Mouse (Mus musculus) testis, adult 2 months (tissue): Measurements from ENCODE around the gene Dcdc2a.

Source experiments
- CTCF ChIP-seq: fragments of 200-500 bp; IDR thresholded peaks from 2 replicates; pipeline ENCODE4 v1.5.1; 2012; ENCODE audit warnings: low read depth, mild to moderate bottlenecking, inconsistent platforms, low read length, moderate library complexity; ENCODE audit not compliant: control insufficient read depth, insufficient read depth, insufficient replicate concordance
- POLR2A ChIP-seq: fragments of 200-500 bp; IDR thresholded peaks from 2 replicates; pipeline ENCODE4 v1.6.1; 2012; ENCODE audit warnings: low read depth, mild to moderate bottlenecking, inconsistent platforms, low read length, moderate library complexity; ENCODE audit not compliant: control insufficient read depth

GRCm38 (mm10) chr13:25190218-25190617 lies 134.4 kb downstream of the Dcdc2a start:
- TF ChIP-seq POLR2A: no peak
- no peak for TF ChIP-seq CTCF
